Mouse (Mus musculus): ENCODE results near the gene Il31. TPM values are rescaled to one million over a fixed set of nuclear protein-coding genes. Genes with fewer than 3 reads are reported as not detected.

Il31 gene
- total and polyA plus RNA-seq, 2 experiments from 2014 or later: not detected

DNA sequence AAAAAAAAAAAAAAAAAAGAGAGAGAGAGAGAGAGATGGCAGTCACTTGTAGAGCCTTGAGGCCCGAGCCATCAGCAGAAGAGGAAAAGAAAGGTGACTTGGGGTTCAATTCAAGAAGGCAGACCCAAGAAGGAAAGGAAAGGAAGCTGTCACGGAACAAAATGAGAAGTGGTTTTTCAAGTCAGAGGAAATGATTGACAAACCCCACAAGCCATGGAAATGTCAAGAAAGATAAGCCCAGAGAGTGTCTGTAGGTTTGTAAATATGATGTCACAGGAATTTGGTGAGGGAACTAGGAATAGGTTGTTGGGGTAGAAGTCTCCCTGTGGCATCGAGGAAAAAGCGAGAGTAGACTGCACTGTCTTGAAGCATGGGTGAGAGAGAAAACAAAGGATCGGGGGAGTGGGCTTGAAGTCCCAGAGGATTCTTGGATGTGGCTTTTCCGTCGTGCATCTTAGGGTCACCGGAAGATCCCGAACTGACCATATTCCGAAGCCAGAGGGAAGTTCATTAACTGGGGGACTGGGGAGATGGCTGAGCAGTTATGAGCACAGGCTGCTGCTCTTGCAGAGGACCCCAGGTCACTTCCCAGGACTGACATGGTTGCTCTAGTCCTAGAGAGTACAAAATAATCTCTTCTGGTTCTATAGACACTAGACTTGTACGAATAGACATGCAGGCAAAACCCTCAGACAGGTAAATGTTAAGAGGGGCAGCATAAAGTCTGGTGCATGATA is 1.5 kb downstream of the Il31 start:
- DNase-seq (no peak), ATAC-seq (no peak)
- 87% methylated on average over 11 of the region's 11 CpGs for WGBS

DNA sequence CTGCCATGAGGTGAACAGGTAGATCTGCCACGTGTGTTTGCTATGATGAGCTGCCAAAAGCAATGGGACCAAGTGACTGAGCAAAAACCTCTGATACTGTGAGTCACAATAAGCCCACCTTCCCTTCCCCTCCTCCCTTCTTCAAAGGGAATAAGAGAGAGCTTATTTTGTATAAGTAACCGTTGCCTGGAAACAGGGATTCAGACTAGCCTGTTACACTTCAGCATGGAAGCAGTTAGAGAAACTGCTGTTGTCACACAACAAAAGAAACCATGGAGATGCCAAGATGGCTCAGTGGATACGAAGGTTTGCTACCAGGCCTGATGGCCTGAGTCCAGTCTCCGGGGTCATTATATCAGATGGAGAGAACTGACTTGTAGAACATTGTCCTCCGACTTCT is 15.5 kb downstream of the Il31 start:
- TF ChIP-seq CTCF (IDR thresholded peaks at IDR 0.05; ENCODE audit: low read depth): no peak
- Histone ChIP-seq H3K27ac (ENCODE audit: low read depth, low read length) (no peak overlapping the region), H3K4me3 (ENCODE audit: low read depth, low read length) (no peak overlapping the region), H3K36me3 (ENCODE audit: insufficient read depth) (no peaks in the 10 kb centered on the region), H3K27me3 (ENCODE audit: insufficient read depth, low read length) (no peaks in the 10 kb centered on the region), H3K4me2 (ENCODE audit: low read depth) (no peak overlapping the region), H3K4me1 (ENCODE audit: insufficient read depth) (no peaks in the 10 kb centered on the region), H3K9me3 (ENCODE audit: low read length) (no peaks in the 10 kb centered on the region), H3K9ac (no peak overlapping the region)
- peak; percentile 85 for ATAC-seq
- DNase-seq: peak; percentile 45
- 45% methylated on average over 5 of the region's 5 CpGs for WGBS

More for the DNA sequence above, 1.5 kb downstream of the Il31 start:
- Histone ChIP-seq H3K9me3 (ENCODE audit: low read length) (no peaks in the 10 kb centered on the region), H3K9ac (no peak overlapping the region), H3K36me3 (ENCODE audit: insufficient read depth) (no peaks in the 10 kb centered on the region), H3K27ac (ENCODE audit: low read depth, low read length) (no peak overlapping the region), H3K4me1 (ENCODE audit: insufficient read depth) (0 out of 2 replicates have a peak, but pooled peaks cover 4% of the 10 kb centered on the region), H3K4me2 (ENCODE audit: low read depth) (no peak overlapping the region), H3K27me3 (ENCODE audit: insufficient read depth, low read length) (no peaks in the 10 kb centered on the region), H3K4me3 (ENCODE audit: low read depth, low read length) (no peak overlapping the region)
- no peak for TF ChIP-seq CTCF (IDR thresholded peaks at IDR 0.05; ENCODE audit: low read depth)

DNA sequence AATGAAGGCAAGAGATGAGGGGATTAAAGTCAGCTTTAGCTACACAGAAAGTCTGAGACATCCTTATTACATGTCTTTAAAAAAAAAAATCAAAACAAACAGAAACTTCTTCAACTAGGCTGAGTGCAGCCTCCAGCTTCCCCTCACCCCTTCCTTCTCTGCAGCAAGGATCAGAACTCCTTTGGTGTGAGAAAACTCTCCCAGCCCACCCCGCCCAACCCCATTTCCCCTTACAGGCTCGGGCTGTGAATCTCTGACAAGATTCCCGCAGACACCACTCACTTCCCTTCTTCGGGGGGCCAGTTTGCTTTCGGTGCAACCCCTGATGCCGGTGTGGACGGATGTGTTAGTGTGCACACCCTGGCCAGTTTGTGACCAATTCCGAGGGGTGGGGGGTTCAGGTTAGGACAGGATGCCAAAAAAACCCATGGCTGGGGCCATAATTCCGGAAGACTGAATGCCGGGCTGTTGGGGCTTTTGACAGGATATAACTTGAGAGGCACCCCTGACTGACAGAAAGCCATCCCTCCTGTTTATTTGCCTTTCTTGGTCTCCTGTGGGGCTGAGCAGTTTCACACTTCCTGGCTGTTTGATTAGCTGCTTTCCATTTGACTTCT is 18.4 kb downstream of the Il31 start:
- H3K4me2 ChIP-seq (ENCODE audit: low read depth): no peak overlapping the region
- H3K27ac ChIP-seq (ENCODE audit: low read depth, low read length): no peak overlapping the region
- H3K27me3 ChIP-seq (ENCODE audit: insufficient read depth, low read length): no peaks in the 10 kb centered on the region
- ATAC-seq (no peak), DNase-seq (no peak)
- TF ChIP-seq CTCF (IDR thresholded peaks at IDR 0.05; ENCODE audit: low read depth): no peak
- H3K9me3 ChIP-seq (ENCODE audit: low read length): no peaks in the 10 kb centered on the region
- no peaks in the 10 kb centered on the region for H3K4me1 ChIP-seq (ENCODE audit: insufficient read depth)
- 75% methylated on average over 10 of the region's 10 CpGs for WGBS
- no peaks in the 10 kb centered on the region for H3K36me3 ChIP-seq (ENCODE audit: insufficient read depth)
- no peak overlapping the region for H3K4me3 ChIP-seq (ENCODE audit: low read depth, low read length)
- H3K9ac ChIP-seq: no peak overlapping the region

DNA sequence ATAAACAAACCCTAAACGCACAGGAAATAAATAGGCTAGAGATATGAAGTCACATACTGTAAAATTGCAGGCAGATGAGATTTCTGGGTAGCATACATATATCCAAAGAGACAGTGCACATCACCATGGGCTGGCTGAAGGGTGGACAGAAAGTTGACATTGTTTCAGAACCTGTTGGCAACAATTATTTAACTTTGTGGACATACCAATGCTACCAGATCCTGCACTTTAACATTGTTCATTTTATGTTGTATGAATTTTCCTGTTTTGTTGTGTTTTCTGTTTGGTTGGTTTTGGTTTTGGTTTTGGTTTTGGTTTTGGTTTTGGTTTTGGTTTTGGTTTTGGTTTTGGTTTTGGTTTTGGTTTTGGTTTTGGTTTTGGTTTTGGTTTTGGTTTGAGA is 24.7 kb downstream of the Il31 start:
- Histone ChIP-seq H3K9ac (no peak overlapping the region), H3K9me3 (ENCODE audit: low read length) (no peaks in the 10 kb centered on the region), H3K27me3 (ENCODE audit: insufficient read depth, low read length) (no peaks in the 10 kb centered on the region), H3K4me2 (ENCODE audit: low read depth) (no peak overlapping the region), H3K36me3 (ENCODE audit: insufficient read depth) (no peaks in the 10 kb centered on the region), H3K27ac (ENCODE audit: low read depth, low read length) (no peak overlapping the region), H3K4me1 (ENCODE audit: insufficient read depth) (no peaks in the 10 kb centered on the region), H3K4me3 (ENCODE audit: low read depth, low read length) (no peak overlapping the region)
- 90% methylated on average over 1 of the region's 1 CpGs for WGBS
- DNase-seq (no peak), ATAC-seq (no peak)
- TF ChIP-seq CTCF (IDR thresholded peaks at IDR 0.05; ENCODE audit: low read depth): no peak

- Histone ChIP-seq H3K4me3 (ENCODE audit: low read depth, low read length) (no peak overlapping the region), H3K9ac (no peak overlapping the region), H3K4me2 (ENCODE audit: low read depth) (no peak overlapping the region), H3K27ac (ENCODE audit: low read depth, low read length) (no peak overlapping the region), H3K27me3 (ENCODE audit: insufficient read depth, low read length) (no peaks in the 10 kb centered on the region), H3K9me3 (ENCODE audit: low read length) (no peaks in the 10 kb centered on the region), H3K4me1 (ENCODE audit: insufficient read depth) (no peaks in the 10 kb centered on the region), H3K36me3 (ENCODE audit: insufficient read depth) (peaks cover 8% of the 10 kb centered on the region)
- DNase-seq (no peak), ATAC-seq (no peak)
- WGBS: 54% methylated on average over 5 of the region's 5 CpGs
- no peak for TF ChIP-seq CTCF (IDR thresholded peaks at IDR 0.05; ENCODE audit: low read depth)
Observed at GRCm38 (mm10) chr5:123461420-123461819, 27.9 kb downstream of the Il31 start.

GRCm38 (mm10) chr5:123451886-123452285 is 37.4 kb downstream of the Il31 start:
- H3K27me3 ChIP-seq (ENCODE audit: insufficient read depth, low read length): no peaks in the 10 kb centered on the region
- H3K9ac ChIP-seq: no peak overlapping the region
- no peak for TF ChIP-seq CTCF (IDR thresholded peaks at IDR 0.05; ENCODE audit: low read depth)
- no peaks in the 10 kb centered on the region for H3K9me3 ChIP-seq (ENCODE audit: low read length)
- no peak for ATAC-seq
- WGBS: 94% methylated on average over 7 of the region's 7 CpGs
- peaks cover 88% of the 10 kb centered on the region for H3K36me3 ChIP-seq (ENCODE audit: insufficient read depth)
- no peak overlapping the region for H3K4me3 ChIP-seq (ENCODE audit: low read depth, low read length)
- DNase-seq: no peak
- no peak overlapping the region for H3K27ac ChIP-seq (ENCODE audit: low read depth, low read length)
- no peak overlapping the region for H3K4me2 ChIP-seq (ENCODE audit: low read depth)
- H3K4me1 ChIP-seq (ENCODE audit: insufficient read depth): no peaks in the 10 kb centered on the region

DNA sequence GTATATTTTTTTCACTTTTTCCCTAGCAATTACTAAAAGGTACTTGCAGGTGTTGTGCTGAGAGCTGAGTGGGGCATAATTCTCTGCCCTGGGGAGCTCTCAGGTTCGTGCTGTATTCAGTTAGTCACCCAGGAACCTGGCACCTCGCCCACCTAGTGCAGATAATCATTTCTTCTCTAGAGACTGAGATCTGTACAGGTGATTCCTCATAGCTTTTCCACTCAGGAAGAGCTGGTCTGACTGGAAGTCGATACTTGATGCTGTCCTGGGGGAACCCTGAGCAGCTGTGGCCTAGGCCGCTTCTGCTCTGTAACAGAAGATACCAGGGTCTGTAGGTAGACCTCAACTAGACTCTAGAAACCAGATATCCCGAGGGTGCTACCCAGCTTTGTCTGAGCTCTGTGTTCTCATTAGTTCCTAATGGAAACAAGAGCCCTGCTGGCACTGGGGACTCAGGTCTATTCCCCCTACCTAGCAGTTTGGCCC is 44.4 kb downstream of the Il31 start:
- no peak overlapping the region for H3K4me3 ChIP-seq (ENCODE audit: low read depth, low read length)
- DNase-seq: no peak
- H3K4me1 ChIP-seq (ENCODE audit: insufficient read depth): no peaks in the 10 kb centered on the region
- no peak overlapping the region for H3K27ac ChIP-seq (ENCODE audit: low read depth, low read length)
- 87% methylated on average over 5 of the region's 5 CpGs for WGBS
- no peak overlapping the region for H3K9ac ChIP-seq
- no peak overlapping the region for H3K4me2 ChIP-seq (ENCODE audit: low read depth)
- no peak for ATAC-seq
- peaks cover 71% of the 10 kb centered on the region for H3K36me3 ChIP-seq (ENCODE audit: insufficient read depth)
- TF ChIP-seq CTCF (IDR thresholded peaks at IDR 0.05; ENCODE audit: low read depth): no peak
- no peaks in the 10 kb centered on the region for H3K27me3 ChIP-seq (ENCODE audit: insufficient read depth, low read length)
- no peaks in the 10 kb centered on the region for H3K9me3 ChIP-seq (ENCODE audit: low read length)

Measured in forebrain, postnatal 0 days (tissue).